Mouse (Mus musculus) macrophage (primary cell): ENCODE measurements around the gene Pdk2. TPM values are rescaled to one million over a fixed set of nuclear protein-coding genes. Genes with fewer than 3 reads are reported as not detected.

Experiments
- H3K27ac ChIP-seq: fragments of 350-480 bp; formaldehyde crosslinking; 2 replicates; pipeline ENCODE4 v1.9.0; 2021
- H3K36me3 ChIP-seq: fragments of 350-480 bp; formaldehyde crosslinking; 2 replicates; pipeline ENCODE4 v1.9.0; 2021; ENCODE audit errors: inconsistent target
- H3K4me3 ChIP-seq: fragments of 350-480 bp; formaldehyde crosslinking; 2 replicates; pipeline ENCODE4 v1.9.0; 2021; ENCODE audit errors: inconsistent target
- H3K79me2 ChIP-seq: fragments of 350-480 bp; formaldehyde crosslinking; 2 replicates; pipeline ENCODE4 v1.9.0; 2021; ENCODE audit errors: inconsistent target
- WGBS: methylation state at CpG from one replicate; pipeline ENCODE4 v1.1.7; 2026; ENCODE audit warnings: inconsistent platforms; ENCODE audit not compliant: missing documents; 5-methylcytosine and 5-hydroxymethylcytosine counted together
- polyA plus RNA-seq: library from polyadenylated mRNA; stranded (reverse); fragments of 250-400 nt; gene quantifications from 3 replicates; pipeline ENCODE4 v1.2.4, GENCODE M21; 2018; ENCODE audit warnings: inconsistent platforms

Pdk2 gene
- polyA plus RNA-seq, 1 experiment from 2014 or later = 14.2 TPM

GRCm38 (mm10) chr11:95076041-95076535 is 34.9 kb upstream of the Pdk2 start:
- H3K27ac ChIP-seq = no peak overlapping the region
- under 1% methylated on average over 42 of the region's 42 CpGs for WGBS
- H3K36me3 ChIP-seq = no peaks in the 10 kb centered on the region
- no peaks in the 10 kb centered on the region for H3K79me2 ChIP-seq
- H3K4me3 ChIP-seq = no peak overlapping the region

- H3K79me2 ChIP-seq = no peaks in the 10 kb centered on the region
- no peak overlapping the region for H3K27ac ChIP-seq
- no peak overlapping the region for H3K4me3 ChIP-seq
- no peaks in the 10 kb centered on the region for H3K36me3 ChIP-seq
- 14% methylated on average over 18 of the region's 19 CpGs for WGBS
Measured at GRCm38 (mm10) chr11:95075197-95076040, 34.3 kb upstream of the Pdk2 start.

- no peaks in the 10 kb centered on the region for H3K36me3 ChIP-seq
- 85% methylated on average over 4 of the region's 4 CpGs for WGBS
Measured at GRCm38 (mm10) chr11:95074694-95075093, 33.5 kb upstream of the Pdk2 start.

GRCm38 (mm10) chr11:95073835-95074234 is 32.7 kb upstream of the Pdk2 start:
- Histone ChIP-seq H3K27ac (no peak overlapping the region), H3K79me2 (no peaks in the 10 kb centered on the region), H3K36me3 (no peaks in the 10 kb centered on the region), H3K4me3 (no peak overlapping the region)
- 88% methylated on average over 4 of the region's 4 CpGs for WGBS

More at GRCm38 (mm10) chr11:95074694-95075093, 33.5 kb upstream of the Pdk2 start:
- no peaks in the 10 kb centered on the region for H3K79me2 ChIP-seq
- no peak overlapping the region for H3K4me3 ChIP-seq
- no peak overlapping the region for H3K27ac ChIP-seq

GRCm38 (mm10) chr11:95072804-95073203 is 31.6 kb upstream of the Pdk2 start:
- Histone ChIP-seq H3K27ac (no peak overlapping the region), H3K79me2 (no peaks in the 10 kb centered on the region)
- WGBS = 90% methylated on average over 5 of the region's 5 CpGs

GRCm38 (mm10) chr11:95072136-95072535 is 31.0 kb upstream of the Pdk2 start:
- Histone ChIP-seq H3K79me2 (no peaks in the 10 kb centered on the region), H3K27ac (no peak overlapping the region), H3K4me3 (no peak overlapping the region), H3K36me3 (no peaks in the 10 kb centered on the region)
- 89% methylated on average over 8 of the region's 8 CpGs for WGBS

More at GRCm38 (mm10) chr11:95072804-95073203, 31.6 kb upstream of the Pdk2 start:
- Histone ChIP-seq H3K36me3 (no peaks in the 10 kb centered on the region), H3K4me3 (no peak overlapping the region)

GRCm38 (mm10) chr11:95071266-95071665 is 30.1 kb upstream of the Pdk2 start:
- 83% methylated on average over 7 of the region's 7 CpGs for WGBS
- no peaks in the 10 kb centered on the region for H3K79me2 ChIP-seq

GRCm38 (mm10) chr11:95070140-95071107 is 29.3 kb upstream of the Pdk2 start:
- H3K27ac ChIP-seq = no peak overlapping the region
- H3K36me3 ChIP-seq = no peaks in the 10 kb centered on the region
- WGBS = 85% methylated on average over 8 of the region's 8 CpGs
- no peaks in the 10 kb centered on the region for H3K79me2 ChIP-seq
- no peak overlapping the region for H3K4me3 ChIP-seq

More at GRCm38 (mm10) chr11:95071266-95071665, 30.1 kb upstream of the Pdk2 start:
- Histone ChIP-seq H3K36me3 (no peaks in the 10 kb centered on the region), H3K27ac (no peak overlapping the region), H3K4me3 (no peak overlapping the region)

GRCm38 (mm10) chr11:95069226-95069957 is 28.2 kb upstream of the Pdk2 start:
- no peaks in the 10 kb centered on the region for H3K36me3 ChIP-seq
- no peak overlapping the region for H3K4me3 ChIP-seq
- no peak overlapping the region for H3K27ac ChIP-seq
- 90% methylated on average over 10 of the region's 10 CpGs for WGBS
- H3K79me2 ChIP-seq = no peaks in the 10 kb centered on the region

- H3K27ac ChIP-seq = no peak overlapping the region
- H3K4me3 ChIP-seq = no peak overlapping the region
- no peaks in the 10 kb centered on the region for H3K79me2 ChIP-seq
- H3K36me3 ChIP-seq = no peaks in the 10 kb centered on the region
- WGBS = 72% methylated on average over 18 of the region's 19 CpGs
Measured at GRCm38 (mm10) chr11:95056768-95057501, 15.8 kb upstream of the Pdk2 start.

- H3K79me2 ChIP-seq = no peaks in the 10 kb centered on the region
- no peak overlapping the region for H3K4me3 ChIP-seq
- 94% methylated on average over 9 of the region's 9 CpGs for WGBS
- no peaks in the 10 kb centered on the region for H3K36me3 ChIP-seq
- no peak overlapping the region for H3K27ac ChIP-seq
Measured at GRCm38 (mm10) chr11:95053062-95053461, 11.9 kb upstream of the Pdk2 start.

- 55% methylated on average over 9 of the region's 9 CpGs for WGBS
- no peak overlapping the region for H3K4me3 ChIP-seq
- H3K36me3 ChIP-seq = no peaks in the 10 kb centered on the region
- no peak overlapping the region for H3K27ac ChIP-seq
- H3K79me2 ChIP-seq = no peaks in the 10 kb centered on the region
Measured at GRCm38 (mm10) chr11:95046980-95047680, 6.0 kb upstream of the Pdk2 start.

GRCm38 (mm10) chr11:95044185-95044870 is 3.2 kb upstream of the Pdk2 start:
- H3K4me3 ChIP-seq = no peak overlapping the region
- no peaks in the 10 kb centered on the region for H3K36me3 ChIP-seq
- no peaks in the 10 kb centered on the region for H3K79me2 ChIP-seq
- no peak overlapping the region for H3K27ac ChIP-seq
- WGBS = 89% methylated on average over 12 of the region's 13 CpGs
